Comparison of ENCODE assay signal across 22 mouse cellular contexts in the genomic region with DNA sequence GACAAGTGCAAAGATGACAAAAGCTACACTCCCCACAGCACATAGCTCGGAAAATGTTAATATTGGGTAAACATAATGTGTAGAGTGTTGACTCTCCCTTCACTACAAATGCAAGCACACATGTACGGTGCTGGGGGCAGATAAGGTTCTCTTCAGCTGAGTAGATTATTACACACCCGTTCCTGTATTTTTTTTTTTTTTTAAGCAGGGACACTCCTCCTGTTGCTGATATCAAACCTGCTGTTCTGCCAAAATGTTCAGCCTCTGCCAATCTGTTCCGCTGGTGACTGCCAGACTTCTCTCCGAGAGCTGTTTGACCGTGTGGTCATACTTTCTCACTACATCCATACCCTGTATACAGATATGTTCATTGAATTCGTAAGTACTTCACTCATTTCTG. TPM values are rescaled to one million over a fixed set of nuclear protein-coding genes. Genes with fewer than 3 reads are reported as not detected.
A peak's percentile ranks its signal among the peaks of the same experiment; 100 is the strongest.
DNase-seq lines count a peak whose midpoint lies in the region; ATAC-seq and TF ChIP-seq lines count a peak whose summit lies in the region.
"Had no signal": no experiment of that assay in that cellular context is flagged by ENCODE, and none has a peak within 500 bp of the region (broad histone marks: within the 10 kb centered on the region; RNA-seq: fewer than 3 reads in every experiment).

No protein-coding gene starts in this region.

- H3K27me3 ChIP-seq in heart, embryonic 12.5 days (replicated peaks): no peaks in the 10 kb centered on the region
- H3K27me3 ChIP-seq: embryonic facial prominence, embryonic 12.5 days; heart, embryonic 13.5 days; liver, embryonic 12.5 days; midbrain, embryonic 13.5 days had no signal

- no peak for TF ChIP-seq CTCF in brain, embryonic 14.5 days (IDR thresholded peaks at IDR 0.05; ENCODE audit: borderline replicate concordance, extremely low read depth, insufficient read depth, insufficient read length)

- H3K9ac ChIP-seq in heart, embryonic 12.5 days: no peak overlapping the region
- H3K9ac ChIP-seq: embryonic facial prominence, embryonic 12.5 days; heart, embryonic 13.5 days; liver, embryonic 12.5 days; midbrain, embryonic 13.5 days had no signal

- no peak overlapping the region for H3K4me2 ChIP-seq in heart, embryonic 12.5 days
- H3K4me2 ChIP-seq: embryonic facial prominence, embryonic 12.5 days; heart, embryonic 13.5 days; liver, embryonic 12.5 days; midbrain, embryonic 13.5 days had no signal

- WGBS in heart, embryonic 12.5 days: 60% methylated on average over 7 of the region's 7 CpGs

- H3K4me3 ChIP-seq in heart, embryonic 12.5 days: no peak overlapping the region
- H3K4me3 ChIP-seq: embryonic facial prominence, embryonic 12.5 days; gastrocnemius, adult 2 months; heart, embryonic 13.5 days; hindbrain, embryonic 10.5 days; limb, embryonic 10.5 days; liver, embryonic 12.5 days; midbrain, embryonic 13.5 days had no signal

- no peak for TF ChIP-seq POLR2A in brain, embryonic 14.5 days (IDR thresholded peaks at IDR 0.05; ENCODE audit: borderline replicate concordance, extremely low read depth, insufficient read depth, insufficient read length, poor library complexity, severe bottlenecking)

- H3K27ac ChIP-seq in heart, embryonic 12.5 days (ENCODE audit: poor library complexity, severe bottlenecking): no peak overlapping the region
- H3K27ac ChIP-seq: embryonic facial prominence, embryonic 12.5 days; gastrocnemius, adult 2 months; heart, embryonic 13.5 days; hindbrain, embryonic 10.5 days; limb, embryonic 10.5 days; liver, embryonic 12.5 days; midbrain, embryonic 13.5 days had no signal

- H3K4me1 ChIP-seq in heart, embryonic 12.5 days (replicated peaks): no peaks in the 10 kb centered on the region
- H3K4me1 ChIP-seq: embryonic facial prominence, embryonic 12.5 days; heart, embryonic 13.5 days; hindbrain, embryonic 10.5 days; limb, embryonic 10.5 days; liver, embryonic 12.5 days; midbrain, embryonic 13.5 days had no signal

- DNase-seq in heart, adult 18-20 months: peak; percentile 2 to 8
- peak; percentile 39 for DNase-seq in brain, adult 2 months (ENCODE audit: low read depth, low spot score)
- peak; percentile 44 for DNase-seq in brain, embryonic 14.5 days (ENCODE audit: low read depth)
- peak; percentile 47 to 87 for DNase-seq in layer of hippocampus, postnatal 14 days (ENCODE audit: low spot score in 2 of 2)
- DNase-seq in right cerebral cortex, postnatal 36 days (ENCODE audit: low spot score in 2 of 2): no peak
- no peak for DNase-seq in urinary bladder, postnatal 10 days (ENCODE audit: low spot score)
- DNase-seq: adrenal gland, postnatal 14 days; gastrocnemius, adult 2 months; kidney, adult 9 months had no signal

- no peak for ATAC-seq in heart, embryonic 12.5 days (ENCODE audit: insufficient number of reproducible peaks, low FRiP score)
- ATAC-seq: CD4-positive, CD25-positive, alpha-beta regulatory T cell, adult 4 months; inflammation-experienced regulatory T-cells, adult 6 months; liver, embryonic 12.5 days; midbrain, embryonic 13.5 days had no signal

- H3K36me3 ChIP-seq in heart, embryonic 12.5 days: no peaks in the 10 kb centered on the region
- H3K36me3 ChIP-seq: embryonic facial prominence, embryonic 12.5 days; heart, embryonic 13.5 days; hindbrain, embryonic 10.5 days; limb, embryonic 10.5 days; liver, embryonic 12.5 days; midbrain, embryonic 13.5 days had no signal

- H3K9me3 ChIP-seq in heart, embryonic 12.5 days (replicated peaks): no peaks in the 10 kb centered on the region
- H3K9me3 ChIP-seq: embryonic facial prominence, embryonic 12.5 days; heart, embryonic 13.5 days; hindbrain, embryonic 10.5 days; limb, embryonic 10.5 days; liver, embryonic 12.5 days; midbrain, embryonic 13.5 days had no signal

RNA-seq across cellular contexts. Expression of a gene that starts 1.8 kb away (rescaled TPM):
- total RNA-seq in heart, adult 18-20 months (2021): not detected
- not detected in 2 replicates for polyA plus RNA-seq in heart, embryonic 12.5 days (2016; fragmentation: Nextera tagmentation; extraction: Ambion mirVana)
- polyA plus RNA-seq in brain, embryonic 14.5 days (2012; rRNA removed): not detected in 2 replicates
- total RNA-seq in layer of hippocampus, postnatal 14 days (2021): not detected
- total RNA-seq: adrenal gland, postnatal 14 days; common myeloid progenitor, adult 5-6 weeks; gastrocnemius, adult 2 months; MEL had no signal
- polyA plus RNA-seq: CD4-positive, CD25-positive, alpha-beta regulatory T cell, adult 4 months; embryonic facial prominence, embryonic 12.5 days; heart, embryonic 13.5 days; hindbrain, embryonic 10.5 days; inflammation-experienced regulatory T-cells, adult 6 months; large intestine, adult 2 months; limb, embryonic 10.5 days; liver, embryonic 12.5 days; midbrain, embryonic 13.5 days; thymus, postnatal 0 days had no signal

RNA-seq across cellular contexts. Expression of a gene that starts 34.8 kb away (rescaled TPM):
- not detected for total RNA-seq in heart, adult 18-20 months (2021)
- not detected in 2 replicates for polyA plus RNA-seq in heart, embryonic 12.5 days (2016; fragmentation: Nextera tagmentation; extraction: Ambion mirVana)
- polyA plus RNA-seq in brain, embryonic 14.5 days (2012; rRNA removed): not detected in 2 replicates
- not detected for total RNA-seq in layer of hippocampus, postnatal 14 days (2021)
- total RNA-seq: adrenal gland, postnatal 14 days; common myeloid progenitor, adult 5-6 weeks; gastrocnemius, adult 2 months; MEL had no signal
- polyA plus RNA-seq: CD4-positive, CD25-positive, alpha-beta regulatory T cell, adult 4 months; embryonic facial prominence, embryonic 12.5 days; heart, embryonic 13.5 days; hindbrain, embryonic 10.5 days; inflammation-experienced regulatory T-cells, adult 6 months; large intestine, adult 2 months; limb, embryonic 10.5 days; liver, embryonic 12.5 days; midbrain, embryonic 13.5 days; thymus, postnatal 0 days had no signal

Comparison
In these comparisons a context has a peak if more than half of its experiments do, and no peak if none do; other contexts are left out.
1. DNase-seq: peak in heart, adult 18-20 months (2 of 2), brain, adult 2 months (single experiment), brain, embryonic 14.5 days (single experiment) and layer of hippocampus, postnatal 14 days (2 of 2); none in right cerebral cortex, postnatal 36 days (0 of 2) and urinary bladder, postnatal 10 days (single experiment).